Mouse (Mus musculus): ENCODE results near the gene Swsap1. TPM values are rescaled to one million over a fixed set of nuclear protein-coding genes. Genes with fewer than 3 reads are reported as not detected.

The Swsap1 gene
- polyA plus RNA-seq, 1 experiment = 10.5 TPM

GRCm38 (mm10) chr9:21936692-21937570 is 18.6 kb upstream of the Swsap1 start, which contains the start of gene Plppr2:
TSS of gene Plppr2 (plus strand) at chr9:21937033.
- peak; percentile 98 for DNase-seq
- Histone ChIP-seq H3K27ac (ENCODE audit: insufficient read depth, low read depth, low read length) (no peak within 1 kb of the TSS), H3K36me3 (ENCODE audit: control insufficient read depth, insufficient read depth, low read length) (no peaks in the 10 kb centered on the region), H3K4me3 (ENCODE audit: insufficient read depth, low read depth, low read length) (peak within 1 kb of the TSS; percentile 46), H3K4me1 (ENCODE audit: control insufficient read depth, insufficient read depth, low read length) (0 out of 2 replicates have a peak, but pooled peaks cover 3% of the 10 kb centered on the region), H3K27me3 (replicated peaks; ENCODE audit: control insufficient read depth, insufficient read depth, low read length) (no peaks in the 10 kb centered on the region)
- WGBS = 3% methylated on average over 43 of the region's 43 CpGs
- TF ChIP-seq POLR2A (IDR thresholded peaks at IDR 0.05; ENCODE audit: low read depth, low read length) (no peak), CTCF (conservative IDR thresholded peaks at IDR 0.05; ENCODE audit: insufficient read depth, insufficient read length, low read depth, low read length) (no peak)

GRCm38 (mm10) chr9:21937711-21938175 is 17.8 kb upstream of the Swsap1 start:
- DNase-seq = no peak
- H3K27me3 ChIP-seq (replicated peaks; ENCODE audit: control insufficient read depth, insufficient read depth, low read length) = no peaks in the 10 kb centered on the region
- H3K4me3 ChIP-seq (ENCODE audit: insufficient read depth, low read depth, low read length) = no peak overlapping the region
- H3K27ac ChIP-seq (ENCODE audit: insufficient read depth, low read depth, low read length) = no peak overlapping the region
- no peaks in the 10 kb centered on the region for H3K36me3 ChIP-seq (ENCODE audit: control insufficient read depth, insufficient read depth, low read length)
- WGBS = 86% methylated on average over 4 of the region's 4 CpGs
- TF ChIP-seq CTCF (conservative IDR thresholded peaks at IDR 0.05; ENCODE audit: insufficient read depth, insufficient read length, low read depth, low read length) = no peak
- TF ChIP-seq POLR2A (IDR thresholded peaks at IDR 0.05; ENCODE audit: low read depth, low read length) = no peak
- 0 out of 2 replicates have a peak, but pooled peaks cover 3% of the 10 kb centered on the region for H3K4me1 ChIP-seq (ENCODE audit: control insufficient read depth, insufficient read depth, low read length)

GRCm38 (mm10) chr9:21938234-21938855 is 17.2 kb upstream of the Swsap1 start:
- WGBS = 92% methylated on average over 4 of the region's 4 CpGs
- Histone ChIP-seq H3K27me3 (replicated peaks; ENCODE audit: control insufficient read depth, insufficient read depth, low read length) (no peaks in the 10 kb centered on the region), H3K36me3 (ENCODE audit: control insufficient read depth, insufficient read depth, low read length) (no peaks in the 10 kb centered on the region), H3K4me3 (ENCODE audit: insufficient read depth, low read depth, low read length) (no peak overlapping the region), H3K27ac (ENCODE audit: insufficient read depth, low read depth, low read length) (no peak overlapping the region), H3K4me1 (ENCODE audit: control insufficient read depth, insufficient read depth, low read length) (0 out of 2 replicates have a peak, but pooled peaks cover 3% of the 10 kb centered on the region)
- TF ChIP-seq POLR2A (IDR thresholded peaks at IDR 0.05; ENCODE audit: low read depth, low read length) (no peak), CTCF (conservative IDR thresholded peaks at IDR 0.05; ENCODE audit: insufficient read depth, insufficient read length, low read depth, low read length) (no peak)
- no peak for DNase-seq

- 69% methylated on average over 12 of the region's 12 CpGs for WGBS
- no peak for DNase-seq
- Histone ChIP-seq H3K4me1 (ENCODE audit: control insufficient read depth, insufficient read depth, low read length) (no peaks in the 10 kb centered on the region), H3K27me3 (replicated peaks; ENCODE audit: control insufficient read depth, insufficient read depth, low read length) (no peaks in the 10 kb centered on the region), H3K27ac (ENCODE audit: insufficient read depth, low read depth, low read length) (no peak overlapping the region), H3K36me3 (ENCODE audit: control insufficient read depth, insufficient read depth, low read length) (no peaks in the 10 kb centered on the region), H3K4me3 (ENCODE audit: insufficient read depth, low read depth, low read length) (no peak overlapping the region)
- no peak for TF ChIP-seq CTCF (conservative IDR thresholded peaks at IDR 0.05; ENCODE audit: insufficient read depth, insufficient read length, low read depth, low read length)
- TF ChIP-seq POLR2A (IDR thresholded peaks at IDR 0.05; ENCODE audit: low read depth, low read length) = no peak
These were observed 12.5 kb upstream of the Swsap1 start for GRCm38 (mm10) chr9:21943046-21943445.

GRCm38 (mm10) chr9:21943638-21944037 is 11.9 kb upstream of the Swsap1 start:
- DNase-seq = no peak
- no peak overlapping the region for H3K4me3 ChIP-seq (ENCODE audit: insufficient read depth, low read depth, low read length)
- H3K36me3 ChIP-seq (ENCODE audit: control insufficient read depth, insufficient read depth, low read length) = no peaks in the 10 kb centered on the region
- TF ChIP-seq CTCF (conservative IDR thresholded peaks at IDR 0.05; ENCODE audit: insufficient read depth, insufficient read length, low read depth, low read length) (no peak), POLR2A (IDR thresholded peaks at IDR 0.05; ENCODE audit: low read depth, low read length) (no peak)
- H3K27me3 ChIP-seq (replicated peaks; ENCODE audit: control insufficient read depth, insufficient read depth, low read length) = no peaks in the 10 kb centered on the region
- H3K4me1 ChIP-seq (ENCODE audit: control insufficient read depth, insufficient read depth, low read length) = no peaks in the 10 kb centered on the region
- 54% methylated on average over 12 of the region's 12 CpGs for WGBS
- H3K27ac ChIP-seq (ENCODE audit: insufficient read depth, low read depth, low read length) = no peak overlapping the region

- Histone ChIP-seq H3K4me1 (ENCODE audit: control insufficient read depth, insufficient read depth, low read length) (no peaks in the 10 kb centered on the region), H3K36me3 (ENCODE audit: control insufficient read depth, insufficient read depth, low read length) (no peaks in the 10 kb centered on the region), H3K4me3 (ENCODE audit: insufficient read depth, low read depth, low read length) (no peak overlapping the region), H3K27ac (ENCODE audit: insufficient read depth, low read depth, low read length) (no peak overlapping the region), H3K27me3 (replicated peaks; ENCODE audit: control insufficient read depth, insufficient read depth, low read length) (no peaks in the 10 kb centered on the region)
- TF ChIP-seq CTCF (conservative IDR thresholded peaks at IDR 0.05; ENCODE audit: insufficient read depth, insufficient read length, low read depth, low read length) (no peak), POLR2A (IDR thresholded peaks at IDR 0.05; ENCODE audit: low read depth, low read length) (no peak)
- WGBS = 13% methylated on average over 23 of the region's 23 CpGs
- DNase-seq = no peak
These were observed 11.3 kb upstream of the Swsap1 start for GRCm38 (mm10) chr9:21944267-21944666.
